Mouse (Mus musculus) lung, postnatal 0 days (tissue): ENCODE data around the gene Gm26558. TPM values are rescaled to one million over a fixed set of nuclear protein-coding genes. Genes with fewer than 3 reads are reported as not detected.
A peak's percentile ranks its signal among the peaks of the same experiment; 100 is the strongest.

Experiments used
- ATAC-seq: fragments of 200-750 bp; cut with Nextera tagmentation; 2 replicates; pipeline ENCODE4 v1.8.0; 2017; ENCODE audit warnings: moderate library complexity
- DNase-seq: peaks from one replicate; pipeline ENCODE4 v3.0.0-alpha.2; 2016; ENCODE audit warnings: low spot score
- H3K27ac ChIP-seq: fragments of 300-500 bp; sonication (generic); 2 replicates; pipeline ENCODE4 v1.5.1; 2014; ENCODE audit warnings: antibody characterized with exemption, mild to moderate bottlenecking, low read length, mixed read lengths
- H3K27me3 ChIP-seq: fragments of 300-500 bp; sonication (generic); replicated peaks from 2 replicates; pipeline ENCODE4 v1.6.1; 2014; ENCODE audit warnings: low read length, mixed read lengths; ENCODE audit not compliant: insufficient read depth
- H3K36me3 ChIP-seq: fragments of 300-500 bp; sonication (generic); 2 replicates; pipeline ENCODE4 v1.6.1; 2014; ENCODE audit warnings: low read length, mixed read lengths; ENCODE audit not compliant: insufficient read depth
- H3K4me1 ChIP-seq: fragments of 300-500 bp; sonication (generic); 2 replicates; pipeline ENCODE4 v1.6.1; 2014; ENCODE audit warnings: antibody characterized with exemption, low read depth, low read length, mixed read lengths; ENCODE audit not compliant: insufficient read depth
- H3K4me2 ChIP-seq: fragments of 300-500 bp; sonication (generic); replicated peaks from 2 replicates; pipeline ENCODE4 v1.6.1; 2014; ENCODE audit warnings: low read depth, mild to moderate bottlenecking, low read length, moderate library complexity, mixed read lengths
- H3K4me3 ChIP-seq: fragments of 300-500 bp; sonication (generic); 2 replicates; pipeline ENCODE4 v1.5.1; 2014; ENCODE audit warnings: low read depth, low read length
- H3K9ac ChIP-seq: fragments of 300-500 bp; sonication (generic); replicated peaks from 2 replicates; pipeline ENCODE4 v1.6.1; 2014; ENCODE audit warnings: low read depth, mild to moderate bottlenecking
- H3K9me3 ChIP-seq: fragments of 300-500 bp; sonication (generic); 2 replicates; pipeline ENCODE4 v1.6.1; 2016; ENCODE audit warnings: low read length, mixed read lengths
- CTCF ChIP-seq: IDR thresholded peaks from 2 replicates; pipeline ENCODE4 v1.5.1; 2016; ENCODE audit warnings: antibody characterized with exemption, mild to moderate bottlenecking
- EP300 ChIP-seq: IDR thresholded peaks from 2 replicates; pipeline ENCODE4 v1.6.1; 2016; ENCODE audit warnings: antibody characterized with exemption, mild to moderate bottlenecking, control low read depth
- WGBS: fragments of 180-500 bp; shearing (Covaris S2); extraction: QIAGEN DNeasy Blood & Tissue Kit; methylation state at CpG from one replicate; pipeline ENCODE4 v1.1.7; 2014; 5-methylcytosine and 5-hydroxymethylcytosine counted together
- polyA plus RNA-seq: library from polyadenylated mRNA; unstranded; fragments of >200 nt; fragmentation: Nextera tagmentation; extraction: Ambion mirVana; gene quantifications from 2 replicates; pipeline ENCODE4 v1.2.1, GENCODE M21; 2015

Gm26558 gene
- polyA plus RNA-seq, 1 experiment from 2014 or later = 2.8 TPM

- peak; percentile 79 for DNase-seq
- no peaks in the 10 kb centered on the region for H3K36me3 ChIP-seq
- H3K4me2 ChIP-seq = peak overlapping the region; percentile 29
These were observed 32.6 kb downstream of the Gm26558 start for GRCm38 (mm10) chr2:70629339-70629761.

DNA sequence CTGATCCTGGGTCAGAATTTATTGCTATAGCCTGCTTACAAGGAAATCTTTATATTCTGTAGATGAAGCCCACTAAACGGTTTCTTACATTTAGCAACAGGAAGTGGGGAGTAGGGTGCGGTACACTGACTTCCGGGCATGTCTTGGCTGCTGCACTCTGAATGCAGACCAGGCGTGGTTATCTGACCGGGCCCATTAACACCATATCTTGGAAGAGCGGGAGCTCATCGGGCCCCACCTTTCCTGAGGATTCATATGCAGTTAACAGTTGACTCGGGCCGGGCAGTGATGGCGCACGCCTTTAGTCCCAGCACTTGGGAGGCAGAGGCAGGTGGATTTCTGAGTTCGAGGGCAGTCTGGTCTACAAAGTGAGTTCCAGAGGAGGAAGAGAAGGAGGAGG, 33.5 kb downstream of the Gm26558 start:
- TF ChIP-seq EP300 (no peak), CTCF (no peak)
- ATAC-seq (no peak), DNase-seq (no peak)
- no peaks in the 10 kb centered on the region; the same call in 1 of the 2 replicates for H3K4me1 ChIP-seq
- H3K27ac ChIP-seq = no peak overlapping the region
- H3K4me3 ChIP-seq = no peak overlapping the region
- WGBS = 75% methylated on average over 12 of the region's 12 CpGs
- no peaks in the 10 kb centered on the region for H3K9me3 ChIP-seq
- no peaks in the 10 kb centered on the region for H3K27me3 ChIP-seq
- no peak overlapping the region for H3K4me2 ChIP-seq
- no peak overlapping the region for H3K9ac ChIP-seq
- no peaks in the 10 kb centered on the region for H3K36me3 ChIP-seq

More at GRCm38 (mm10) chr2:70629339-70629761, 32.6 kb downstream of the Gm26558 start:
- no peaks in the 10 kb centered on the region; the same call in 1 of the 2 replicates for H3K4me1 ChIP-seq
- peak; percentile 85 for ATAC-seq
- no peak overlapping the region for H3K4me3 ChIP-seq
- H3K9ac ChIP-seq = no peak overlapping the region
- TF ChIP-seq CTCF = no peak
- TF ChIP-seq EP300 = no peak
- WGBS = 16% methylated on average over 10 of the region's 10 CpGs
- H3K27me3 ChIP-seq = no peaks in the 10 kb centered on the region
- H3K27ac ChIP-seq = no peak overlapping the region
- H3K9me3 ChIP-seq = no peaks in the 10 kb centered on the region

- TF ChIP-seq EP300 (no peak), CTCF (no peak)
- Histone ChIP-seq H3K4me3 (no peak overlapping the region), H3K9me3 (no peaks in the 10 kb centered on the region), H3K4me2 (no peak overlapping the region), H3K27me3 (no peaks in the 10 kb centered on the region), H3K27ac (no peak overlapping the region), H3K4me1 (no peaks in the 10 kb centered on the region; the same call in 1 of the 2 replicates), H3K36me3 (no peaks in the 10 kb centered on the region), H3K9ac (no peak overlapping the region)
- 34% methylated on average over 7 of the region's 7 CpGs for WGBS
- ATAC-seq (peak; percentile 35), DNase-seq (peak; percentile 11)
These were observed 36.1 kb downstream of the Gm26558 start for GRCm38 (mm10) chr2:70625761-70626160.

DNA sequence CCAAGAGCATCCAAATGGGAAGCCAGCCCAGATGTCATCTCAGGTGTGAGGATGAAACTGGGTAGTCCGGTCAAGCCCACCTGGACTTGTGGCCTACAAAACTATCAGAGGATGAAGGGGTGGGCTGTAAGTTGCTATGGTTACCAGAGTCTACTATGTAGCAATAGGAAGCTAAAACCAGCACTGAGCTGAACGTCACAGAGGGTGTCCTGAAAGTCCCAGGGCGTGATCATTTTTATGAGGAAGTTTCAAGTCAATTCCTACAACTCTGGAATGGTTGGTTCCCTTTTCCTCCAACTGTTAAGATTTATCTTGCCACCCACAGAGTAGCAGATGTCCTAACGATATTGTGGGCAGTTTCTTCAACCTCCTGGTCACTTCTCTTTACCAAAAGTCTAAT, 39.7 kb downstream of the Gm26558 start:
- 64% methylated on average over 4 of the region's 4 CpGs for WGBS
- H3K4me2 ChIP-seq = no peak overlapping the region
- no peaks in the 10 kb centered on the region for H3K4me1 ChIP-seq
- H3K9ac ChIP-seq = no peak overlapping the region
- H3K27me3 ChIP-seq = no peaks in the 10 kb centered on the region
- H3K4me3 ChIP-seq = no peak overlapping the region
- H3K9me3 ChIP-seq = no peaks in the 10 kb centered on the region
- H3K27ac ChIP-seq = no peak overlapping the region
- DNase-seq (no peak), ATAC-seq (no peak)
- TF ChIP-seq EP300 (no peak), CTCF (no peak)
- H3K36me3 ChIP-seq = no peaks in the 10 kb centered on the region

- 33% methylated on average over 6 of the region's 6 CpGs for WGBS
- Histone ChIP-seq H3K4me3 (no peak overlapping the region), H3K4me2 (no peak overlapping the region), H3K27me3 (no peaks in the 10 kb centered on the region), H3K4me1 (no peaks in the 10 kb centered on the region), H3K36me3 (no peaks in the 10 kb centered on the region), H3K27ac (no peak overlapping the region), H3K9ac (no peak overlapping the region), H3K9me3 (no peaks in the 10 kb centered on the region)
- ATAC-seq = no peak
- DNase-seq = peak; percentile 50
- TF ChIP-seq EP300 (no peak), CTCF (peak; percentile 70)
These were observed 41.7 kb downstream of the Gm26558 start for GRCm38 (mm10) chr2:70620225-70620624.

- no peaks in the 10 kb centered on the region for H3K4me1 ChIP-seq
- no peaks in the 10 kb centered on the region for H3K36me3 ChIP-seq
- H3K27me3 ChIP-seq = no peaks in the 10 kb centered on the region
- no peak overlapping the region for H3K9ac ChIP-seq
- no peak overlapping the region for H3K4me2 ChIP-seq
- no peak for TF ChIP-seq EP300
- peak; percentile 26; the same call in 1 of the 2 replicates for TF ChIP-seq CTCF
- no peak for ATAC-seq
- H3K27ac ChIP-seq = no peak overlapping the region
- H3K4me3 ChIP-seq = no peak overlapping the region
- 87% methylated on average over 6 of the region's 6 CpGs for WGBS
- no peak for DNase-seq
- H3K9me3 ChIP-seq = no peaks in the 10 kb centered on the region
These were observed 42.6 kb downstream of the Gm26558 start for GRCm38 (mm10) chr2:70619232-70619835.
